Mouse (Mus musculus) forebrain, postnatal 0 days (tissue): Measurements from ENCODE around the gene Gm12166. TPM values are rescaled to one million over a fixed set of nuclear protein-coding genes. Genes with fewer than 3 reads are reported as not detected.

Experiments
- ATAC-seq: fragments of 200-750 bp; cut with Nextera tagmentation; 2 replicates; pipeline ENCODE4 v1.8.0; 2017; ENCODE audit warnings: mild to moderate bottlenecking, moderate library complexity
- DNase-seq: peaks from one replicate; pipeline ENCODE4 v3.0.0-alpha.2; 2015
- H3K27ac ChIP-seq: fragments of 300-500 bp; sonication (generic); 2 replicates; pipeline ENCODE4 v1.5.1; 2014; ENCODE audit warnings: low read depth, mild to moderate bottlenecking, antibody characterized with exemption, low read length, moderate library complexity, mixed read lengths
- H3K27me3 ChIP-seq: fragments of 300-500 bp; sonication (generic); 2 replicates; pipeline ENCODE4 v1.6.1; 2014; ENCODE audit warnings: mild to moderate bottlenecking, low read length, mixed read lengths; ENCODE audit not compliant: insufficient read depth
- H3K36me3 ChIP-seq: fragments of 300-500 bp; sonication (generic); 2 replicates; pipeline ENCODE4 v1.6.1; 2014; ENCODE audit warnings: mild to moderate bottlenecking, moderate library complexity; ENCODE audit not compliant: insufficient read depth
- H3K4me1 ChIP-seq: fragments of 300-500 bp; sonication (generic); 2 replicates; pipeline ENCODE4 v1.6.1; 2014; ENCODE audit warnings: antibody characterized with exemption; ENCODE audit not compliant: insufficient read depth
- H3K4me2 ChIP-seq: fragments of 300-500 bp; sonication (generic); 2 replicates; pipeline ENCODE4 v1.6.1; 2014; ENCODE audit warnings: low read depth, mild to moderate bottlenecking, moderate library complexity
- H3K4me3 ChIP-seq: fragments of 300-500 bp; sonication (generic); 2 replicates; pipeline ENCODE4 v1.5.1; 2014; ENCODE audit warnings: low read depth, low read length, mixed read lengths
- H3K9ac ChIP-seq: fragments of 300-500 bp; sonication (generic); 2 replicates; pipeline ENCODE4 v1.6.1; 2014; ENCODE audit warnings: mild to moderate bottlenecking
- H3K9me3 ChIP-seq: fragments of 300-500 bp; sonication (generic); 2 replicates; pipeline ENCODE4 v1.6.1; 2016; ENCODE audit warnings: low read length
- CTCF ChIP-seq: sonication (generic); IDR thresholded peaks from 2 replicates; pipeline ENCODE4 v1.5.1; 2016; ENCODE audit warnings: antibody characterized with exemption, control low read depth, low read depth
- WGBS: fragments of 180-500 bp; shearing (Covaris S2); extraction: QIAGEN DNeasy Blood & Tissue Kit; methylation state at CpG from one replicate; pipeline ENCODE4 v1.1.7; 2014; 5-methylcytosine and 5-hydroxymethylcytosine counted together
- polyA plus RNA-seq: library from polyadenylated mRNA; unstranded; fragments of >200 nt; fragmentation: Nextera tagmentation; extraction: Ambion mirVana; gene quantifications from 2 replicates; pipeline ENCODE4 v1.2.1, GENCODE M21; 2015
- total RNA-seq: library from RNA; depleted of rRNA; stranded (reverse); fragments of >200 nt; gene quantifications from 2 replicates; pipeline ENCODE4 v1.2.3, GENCODE M21; 2014

The Gm12166 gene
- total and polyA plus RNA-seq, 2 experiments from 2014 or later: 6.6 to 15.1 TPM

- DNase-seq: no peak
- 0 out of 2 replicates have a peak, but pooled peaks have one; percentile 6 for ATAC-seq
- no peak overlapping the region for H3K27ac ChIP-seq
Observed at GRCm38 (mm10) chr11:46073061-46073849, 21.1 kb upstream of the Gm12166 start.

GRCm38 (mm10) chr11:46072466-46073060 is 20.4 kb upstream of the Gm12166 start:
- no peak for TF ChIP-seq CTCF
- Histone ChIP-seq H3K36me3 (peaks cover 4% of the 10 kb centered on the region; the same call in 1 of the 2 replicates), H3K4me3 (no peak overlapping the region), H3K4me1 (no peaks in the 10 kb centered on the region; the same call in 1 of the 2 replicates), H3K9me3 (no peaks in the 10 kb centered on the region), H3K27ac (no peak overlapping the region), H3K4me2 (no peak overlapping the region), H3K9ac (no peak overlapping the region), H3K27me3 (no peaks in the 10 kb centered on the region)
- 77% methylated on average over 8 of the region's 8 CpGs for WGBS
- ATAC-seq: no peak
- no peak for DNase-seq

More at GRCm38 (mm10) chr11:46073061-46073849, 21.1 kb upstream of the Gm12166 start:
- Histone ChIP-seq H3K4me2 (no peak overlapping the region), H3K9me3 (no peaks in the 10 kb centered on the region), H3K4me3 (no peak overlapping the region), H3K9ac (no peak overlapping the region), H3K27me3 (no peaks in the 10 kb centered on the region), H3K4me1 (no peaks in the 10 kb centered on the region; the same call in 1 of the 2 replicates), H3K36me3 (peaks cover 4% of the 10 kb centered on the region; the same call in 1 of the 2 replicates)
- 67% methylated on average over 15 of the region's 15 CpGs for WGBS
- no peak for TF ChIP-seq CTCF

DNA sequence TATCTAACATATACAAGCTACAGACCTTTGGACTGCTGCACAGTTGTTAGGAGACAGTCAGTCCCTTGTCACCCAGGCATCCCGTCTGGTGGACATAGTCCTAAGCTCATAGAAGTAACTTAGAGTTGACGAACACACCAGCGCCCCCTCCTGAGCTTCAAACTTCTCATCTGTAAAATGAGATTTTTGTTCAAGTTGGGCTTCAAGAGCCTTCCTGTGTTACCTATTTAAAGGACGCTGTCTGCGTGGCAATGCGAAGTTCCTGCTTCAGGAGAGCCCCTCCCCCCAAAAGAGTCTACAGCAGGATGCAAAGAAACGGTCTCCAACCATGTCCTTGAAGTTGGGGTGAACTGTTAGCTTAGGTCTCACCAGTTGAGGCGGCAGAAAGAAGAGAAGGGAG is 18.7 kb upstream of the Gm12166 start:
- no peak overlapping the region for H3K4me2 ChIP-seq
- H3K4me3 ChIP-seq: no peak overlapping the region
- 0 out of 2 replicates have a peak, but pooled peaks cover 5% of the 10 kb centered on the region for H3K36me3 ChIP-seq
- ATAC-seq (no peak), DNase-seq (no peak)
- H3K27me3 ChIP-seq: no peaks in the 10 kb centered on the region
- WGBS: 77% methylated on average over 8 of the region's 8 CpGs
- H3K4me1 ChIP-seq: no peaks in the 10 kb centered on the region; the same call in 1 of the 2 replicates
- no peak overlapping the region for H3K27ac ChIP-seq
- TF ChIP-seq CTCF: peak; percentile 10; the same call in 1 of the 2 replicates
- no peak overlapping the region for H3K9ac ChIP-seq
- no peaks in the 10 kb centered on the region for H3K9me3 ChIP-seq

GRCm38 (mm10) chr11:46070161-46070560 is 18.0 kb upstream of the Gm12166 start:
- H3K36me3 ChIP-seq: 0 out of 2 replicates have a peak, but pooled peaks cover 8% of the 10 kb centered on the region
- WGBS: 87% methylated on average over 4 of the region's 4 CpGs
- H3K4me2 ChIP-seq: no peak overlapping the region
- no peak for ATAC-seq
- H3K9me3 ChIP-seq: no peaks in the 10 kb centered on the region
- no peak for TF ChIP-seq CTCF
- H3K27ac ChIP-seq: no peak overlapping the region
- H3K4me1 ChIP-seq: peaks cover 3% of the 10 kb centered on the region; the same call in 1 of the 2 replicates
- no peaks in the 10 kb centered on the region for H3K27me3 ChIP-seq
- no peak overlapping the region for H3K9ac ChIP-seq
- no peak for DNase-seq
- H3K4me3 ChIP-seq: no peak overlapping the region

- no peak for ATAC-seq
- Histone ChIP-seq H3K9me3 (no peaks in the 10 kb centered on the region), H3K4me2 (no peak overlapping the region), H3K9ac (no peak overlapping the region), H3K4me1 (peaks cover 3% of the 10 kb centered on the region; the same call in 1 of the 2 replicates), H3K4me3 (no peak overlapping the region), H3K27me3 (no peaks in the 10 kb centered on the region), H3K27ac (no peak overlapping the region), H3K36me3 (0 out of 2 replicates have a peak, but pooled peaks cover 14% of the 10 kb centered on the region)
- TF ChIP-seq CTCF: no peak
- no peak for DNase-seq
- WGBS: 33% methylated on average over 17 of the region's 17 CpGs
Observed at GRCm38 (mm10) chr11:46069408-46070003, 17.4 kb upstream of the Gm12166 start.

GRCm38 (mm10) chr11:46068756-46069407 is 16.8 kb upstream of the Gm12166 start:
- 0 out of 2 replicates have a peak, but pooled peaks cover 15% of the 10 kb centered on the region for H3K36me3 ChIP-seq
- H3K4me2 ChIP-seq: no peak overlapping the region
- H3K4me3 ChIP-seq: no peak overlapping the region
- no peak overlapping the region for H3K9ac ChIP-seq
- ATAC-seq (no peak), DNase-seq (no peak)
- 35% methylated on average over 12 of the region's 12 CpGs for WGBS
- H3K4me1 ChIP-seq: peaks cover 3% of the 10 kb centered on the region; the same call in 1 of the 2 replicates
- no peak for TF ChIP-seq CTCF
- H3K27ac ChIP-seq: no peak overlapping the region
- no peaks in the 10 kb centered on the region for H3K27me3 ChIP-seq
- no peaks in the 10 kb centered on the region for H3K9me3 ChIP-seq
